In the genomic region with DNA sequence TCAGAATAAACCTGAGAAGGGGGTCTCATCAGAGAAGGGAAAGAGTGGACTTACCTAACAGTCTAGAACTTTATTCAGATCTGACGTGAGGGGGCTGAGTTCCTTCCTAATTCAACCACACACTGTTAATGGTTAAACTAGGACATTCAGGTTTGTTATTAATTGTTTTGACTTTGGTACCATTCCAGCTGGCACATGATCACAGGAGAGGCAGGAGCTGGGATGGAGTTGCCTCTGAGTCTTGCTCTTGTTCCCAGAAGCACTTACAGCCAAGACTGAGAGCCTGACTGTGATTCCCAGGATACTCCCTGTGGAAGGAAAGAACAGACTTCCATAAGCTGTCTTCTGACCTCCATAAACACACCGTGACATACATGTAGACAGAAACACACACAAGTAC, we compare ENCODE assay signal across 13 mouse cellular contexts. TPM values are rescaled to one million over a fixed set of nuclear protein-coding genes. Genes with fewer than 3 reads are reported as not detected.
DNase-seq lines count a peak whose midpoint lies in the region; ATAC-seq and TF ChIP-seq lines count a peak whose summit lies in the region.
"Had no signal": no experiment of that assay in that cellular context is flagged by ENCODE, and none has a peak within 500 bp of the region (broad histone marks: within the 10 kb centered on the region; RNA-seq: fewer than 3 reads in every experiment).

No protein-coding gene starts in this region.

- H3K27me3 ChIP-seq in liver, embryonic 16.5 days (ENCODE audit: control insufficient read depth, insufficient read depth, low read depth, low read length): no peaks in the 10 kb centered on the region
- H3K27me3 ChIP-seq in stomach, embryonic 15.5 days (replicated peaks): no peaks in the 10 kb centered on the region
- H3K27me3 ChIP-seq: CH12.LX; embryonic facial prominence, embryonic 12.5 days; heart, embryonic 13.5 days; limb, embryonic 12.5 days; midbrain, embryonic 12.5 days had no signal

- H3K9me3 ChIP-seq in liver, embryonic 16.5 days (replicated peaks; ENCODE audit: control insufficient read depth, low read length): no peaks in the 10 kb centered on the region
- no peaks in the 10 kb centered on the region for H3K9me3 ChIP-seq in stomach, embryonic 15.5 days
- H3K9me3 ChIP-seq: embryonic facial prominence, embryonic 12.5 days; heart, embryonic 13.5 days; limb, embryonic 12.5 days; midbrain, embryonic 12.5 days had no signal

- no peak for DNase-seq in liver
- DNase-seq in brain, embryonic 14.5 days (ENCODE audit: low read depth): peak; percentile 63
- peak; percentile 89 for DNase-seq in kidney, postnatal 14 days
- DNase-seq in B cell, adult 2 months: no peak
- no peak for DNase-seq in cerebellum, adult 11-12 months
- DNase-seq: cerebellum, adult 2 months had no signal

- TF ChIP-seq CTCF in brain, embryonic 14.5 days (IDR thresholded peaks at IDR 0.05; ENCODE audit: borderline replicate concordance, extremely low read depth, insufficient read depth, insufficient read length): no peak

- peak; percentile 67 for ATAC-seq in liver, embryonic 16.5 days (ENCODE audit: low read depth)
- peak; percentile 39; the same call in 1 of the 2 replicates for ATAC-seq in stomach, embryonic 15.5 days (ENCODE audit: insufficient read depth, low FRiP score, low read depth)

- H3K4me1 ChIP-seq in liver, embryonic 16.5 days (ENCODE audit: control insufficient read depth, low read depth, low read length): peaks cover 10% of the 10 kb centered on the region
- H3K4me1 ChIP-seq in stomach, embryonic 15.5 days: no peaks in the 10 kb centered on the region
- H3K4me1 ChIP-seq: embryonic facial prominence, embryonic 12.5 days; limb, embryonic 12.5 days; midbrain, embryonic 12.5 days had no signal

- no peak overlapping the region for H3K9ac ChIP-seq in liver, embryonic 16.5 days (ENCODE audit: low read depth, low read length)
- H3K9ac ChIP-seq in stomach, embryonic 15.5 days: no peak overlapping the region
- H3K9ac ChIP-seq: embryonic facial prominence, embryonic 12.5 days; heart, embryonic 13.5 days; limb, embryonic 12.5 days; midbrain, embryonic 12.5 days had no signal

- no peak for TF ChIP-seq POLR2A in brain, embryonic 14.5 days (IDR thresholded peaks at IDR 0.05; ENCODE audit: borderline replicate concordance, extremely low read depth, insufficient read depth, insufficient read length, poor library complexity, severe bottlenecking)

- no peak overlapping the region for H3K4me2 ChIP-seq in liver, embryonic 16.5 days (ENCODE audit: low read depth, low read length)
- no peak overlapping the region for H3K4me2 ChIP-seq in stomach, embryonic 15.5 days
- H3K4me2 ChIP-seq: embryonic facial prominence, embryonic 12.5 days; heart, embryonic 13.5 days; limb, embryonic 12.5 days; midbrain, embryonic 12.5 days had no signal

- no peak overlapping the region for H3K4me3 ChIP-seq in liver, embryonic 16.5 days (ENCODE audit: low read depth, low read length)
- H3K4me3 ChIP-seq in stomach, embryonic 15.5 days (replicated peaks): no peak overlapping the region
- H3K4me3 ChIP-seq: embryonic facial prominence, embryonic 12.5 days; heart, embryonic 13.5 days; limb, embryonic 12.5 days; midbrain, embryonic 12.5 days had no signal

- no peak overlapping the region for H3K27ac ChIP-seq in liver, embryonic 16.5 days (ENCODE audit: low read length)
- no peak overlapping the region for H3K27ac ChIP-seq in stomach, embryonic 15.5 days
- H3K27ac ChIP-seq: embryonic facial prominence, embryonic 12.5 days; heart, embryonic 13.5 days; limb, embryonic 12.5 days; midbrain, embryonic 12.5 days had no signal

- H3K36me3 ChIP-seq in liver, embryonic 16.5 days (ENCODE audit: control insufficient read depth, insufficient read depth): no peaks in the 10 kb centered on the region
- no peaks in the 10 kb centered on the region for H3K36me3 ChIP-seq in stomach, embryonic 15.5 days
- H3K36me3 ChIP-seq: embryonic facial prominence, embryonic 12.5 days; heart, embryonic 13.5 days; limb, embryonic 12.5 days; midbrain, embryonic 12.5 days had no signal

- WGBS in liver, embryonic 16.5 days (ENCODE audit: insufficient replicate concordance): 54% methylated on average over 2 of the region's 2 CpGs
- 48% methylated on average over 2 of the region's 2 CpGs for WGBS in stomach, embryonic 15.5 days

RNA-seq across cellular contexts. Expression of a gene that starts 8.0 kb away (rescaled TPM):
- 294 and 297 TPM in 2 replicates for polyA plus RNA-seq in liver, embryonic 16.5 days (2015; fragmentation: Nextera tagmentation; extraction: Ambion mirVana)
- polyA plus RNA-seq in brain, embryonic 14.5 days (2012; rRNA removed): 573 and 658 TPM in 2 replicates
- polyA plus RNA-seq in stomach, embryonic 15.5 days (2015; fragmentation: Nextera tagmentation; extraction: Ambion mirVana): 731 and 767 TPM in 2 replicates

RNA-seq across cellular contexts. Expression of a gene that starts 25.9 kb away (rescaled TPM):
- polyA plus RNA-seq in liver, embryonic 16.5 days (2015; fragmentation: Nextera tagmentation; extraction: Ambion mirVana): 964 and 975 TPM in 2 replicates
- polyA plus RNA-seq in brain, embryonic 14.5 days (2012; rRNA removed): 148 and 177 TPM in 2 replicates
- polyA plus RNA-seq in stomach, embryonic 15.5 days (2015; fragmentation: Nextera tagmentation; extraction: Ambion mirVana): 1,377 and 1,420 TPM in 2 replicates

RNA-seq across cellular contexts. Expression of a gene that starts 31.7 kb away (rescaled TPM):
- polyA plus RNA-seq in liver, embryonic 16.5 days (2015; fragmentation: Nextera tagmentation; extraction: Ambion mirVana): 38.4 and 45.2 TPM in 2 replicates
- 94.4 and 113 TPM in 2 replicates for polyA plus RNA-seq in brain, embryonic 14.5 days (2012; rRNA removed)
- polyA plus RNA-seq in stomach, embryonic 15.5 days (2015; fragmentation: Nextera tagmentation; extraction: Ambion mirVana): 103 and 118 TPM in 2 replicates

RNA-seq across cellular contexts. Expression of a gene that starts 48.7 kb away (rescaled TPM):
- 8.8 and 8.9 TPM in 2 replicates for polyA plus RNA-seq in liver, embryonic 16.5 days (2015; fragmentation: Nextera tagmentation; extraction: Ambion mirVana)
- polyA plus RNA-seq in brain, embryonic 14.5 days (2012; rRNA removed): 21.4 and 21.7 TPM in 2 replicates
- polyA plus RNA-seq in stomach, embryonic 15.5 days (2015; fragmentation: Nextera tagmentation; extraction: Ambion mirVana): 23.5 and 24.5 TPM in 2 replicates

RNA-seq across cellular contexts. Expression of a gene that starts 48.8 kb away (rescaled TPM):
- polyA plus RNA-seq in liver, embryonic 16.5 days (2015; fragmentation: Nextera tagmentation; extraction: Ambion mirVana): 10.3 and 12.4 TPM in 2 replicates
- 30.1 and 59.0 TPM in 2 replicates for polyA plus RNA-seq in brain, embryonic 14.5 days (2012; rRNA removed)
- 23.9 and 27.7 TPM in 2 replicates for polyA plus RNA-seq in stomach, embryonic 15.5 days (2015; fragmentation: Nextera tagmentation; extraction: Ambion mirVana)

Comparison
In these comparisons a context has a peak if more than half of its experiments do, and no peak if none do; other contexts are left out.
1. DNase-seq: peak in brain, embryonic 14.5 days (single experiment) and kidney, postnatal 14 days (single experiment); none in liver (single experiment), B cell, adult 2 months (0 of 2) and cerebellum, adult 11-12 months (single experiment).